Mouse (Mus musculus): ENCODE results near the gene Smtnl2.
A peak's percentile ranks its signal among the peaks of the same experiment; 100 is the strongest.

The Smtnl2 gene

DNA sequence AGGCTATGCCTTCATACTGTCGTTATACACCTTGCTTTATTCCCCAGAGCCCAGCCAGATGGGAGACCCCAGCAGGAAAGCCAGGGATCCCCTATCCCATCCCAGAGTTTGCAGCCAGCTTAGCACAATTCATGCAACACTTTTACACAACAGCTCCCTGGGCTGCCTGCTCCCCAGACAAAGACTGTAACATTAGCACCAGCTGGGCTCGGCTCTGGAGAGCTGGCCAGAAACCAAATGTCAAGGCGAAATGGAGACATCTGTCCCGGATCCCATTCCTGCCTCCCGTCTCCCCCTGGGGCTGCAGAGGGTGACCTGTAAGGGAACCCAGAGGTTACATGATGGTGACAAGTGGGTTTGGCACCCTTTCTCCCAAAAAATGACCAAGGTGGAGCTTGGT lies 17.8 kb downstream of the Smtnl2 start:
- TF ChIP-seq GATA4 (IDR thresholded peaks at IDR 0.05; ENCODE audit: insufficient replicate concordance, low read length), result no peak

DNA sequence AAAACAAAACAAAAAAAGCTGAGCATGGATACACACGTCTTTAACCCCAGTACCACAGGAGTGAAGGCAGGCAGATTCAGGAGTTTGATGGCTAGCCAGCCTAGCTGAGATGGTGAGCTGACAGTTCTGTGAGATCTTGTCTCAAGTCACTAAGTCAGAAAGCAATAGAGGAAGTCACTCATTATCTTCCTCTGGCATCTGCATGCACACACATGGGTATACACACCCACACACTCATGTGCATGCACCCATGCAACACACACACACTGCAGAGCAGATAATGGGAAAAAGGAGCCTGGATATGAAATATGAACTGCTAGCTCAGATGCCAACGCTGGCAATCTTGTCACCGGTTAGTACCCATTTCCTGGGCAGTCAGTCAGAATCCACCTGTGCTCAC lies 18.3 kb downstream of the Smtnl2 start:
- TF ChIP-seq GATA4 (IDR thresholded peaks at IDR 0.05; ENCODE audit: insufficient replicate concordance, low read length), result no peak

DNA sequence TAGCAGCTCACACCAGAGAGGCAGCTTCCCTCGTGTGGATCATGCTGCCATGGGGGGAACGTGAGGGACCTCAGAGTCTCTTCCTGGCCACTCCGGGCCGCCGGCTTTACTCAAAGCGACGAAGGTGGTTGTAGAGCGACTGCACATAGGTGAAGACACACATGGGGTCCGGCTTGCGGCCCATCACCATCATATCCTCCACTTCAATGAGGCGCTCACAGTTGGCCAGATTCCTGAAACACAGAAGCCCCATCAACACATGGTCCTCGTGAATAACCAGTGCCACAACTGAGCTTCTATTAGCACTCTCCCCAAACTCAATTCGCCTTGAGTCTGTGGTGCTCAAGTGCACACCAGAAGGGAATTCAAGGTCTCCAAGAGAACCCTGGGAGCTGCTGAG lies 20.3 kb downstream of the Smtnl2 start:
- no peak for TF ChIP-seq GATA4 (IDR thresholded peaks at IDR 0.05; ENCODE audit: insufficient replicate concordance, low read length)

GRCm38 (mm10) chr11:72389407-72390142 lies 21.9 kb downstream of the Smtnl2 start:
- no peak for TF ChIP-seq GATA4 (IDR thresholded peaks at IDR 0.05; ENCODE audit: insufficient replicate concordance, low read length)

DNA sequence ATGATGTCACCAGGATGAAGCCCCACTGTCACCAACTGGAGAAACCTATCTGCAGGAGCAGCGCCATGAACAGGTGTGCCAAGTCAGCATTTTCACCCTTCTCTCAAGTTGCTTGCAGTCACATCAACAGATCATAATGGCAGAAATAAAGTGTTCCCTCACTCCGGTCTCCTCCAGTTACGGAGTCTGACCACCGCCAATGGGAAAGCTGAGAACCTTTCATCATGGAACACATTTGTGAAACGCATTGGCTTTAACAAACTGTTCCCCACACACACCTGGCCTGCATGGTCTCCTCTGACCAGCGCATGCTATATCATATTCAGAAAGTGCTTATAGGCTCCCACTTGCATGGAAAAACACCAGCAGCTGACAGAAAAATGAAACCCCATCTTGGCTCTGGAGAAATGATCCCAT lies 23.4 kb downstream of the Smtnl2 start:
- TF ChIP-seq GATA4 (IDR thresholded peaks at IDR 0.05; ENCODE audit: insufficient replicate concordance, low read length), result no peak

- no peak for TF ChIP-seq GATA4 (IDR thresholded peaks at IDR 0.05; ENCODE audit: insufficient replicate concordance, low read length)
These were observed 32.2 kb downstream of the Smtnl2 start for GRCm38 (mm10) chr11:72379351-72379750.

- TF ChIP-seq GATA4 (IDR thresholded peaks at IDR 0.05; ENCODE audit: insufficient replicate concordance, low read length), result no peak
These were observed 33.3 kb downstream of the Smtnl2 start for GRCm38 (mm10) chr11:72378222-72378621.

GRCm38 (mm10) chr11:72376562-72376961 lies 35.0 kb downstream of the Smtnl2 start:
- 0 out of 2 replicates have a peak, but pooled peaks have one; percentile 5 for TF ChIP-seq GATA4 (IDR thresholded peaks at IDR 0.05; ENCODE audit: insufficient replicate concordance, low read length)

- no peak for TF ChIP-seq GATA4 (IDR thresholded peaks at IDR 0.05; ENCODE audit: insufficient replicate concordance, low read length)
These were observed 41.4 kb downstream of the Smtnl2 start for GRCm38 (mm10) chr11:72369904-72370672.

DNA sequence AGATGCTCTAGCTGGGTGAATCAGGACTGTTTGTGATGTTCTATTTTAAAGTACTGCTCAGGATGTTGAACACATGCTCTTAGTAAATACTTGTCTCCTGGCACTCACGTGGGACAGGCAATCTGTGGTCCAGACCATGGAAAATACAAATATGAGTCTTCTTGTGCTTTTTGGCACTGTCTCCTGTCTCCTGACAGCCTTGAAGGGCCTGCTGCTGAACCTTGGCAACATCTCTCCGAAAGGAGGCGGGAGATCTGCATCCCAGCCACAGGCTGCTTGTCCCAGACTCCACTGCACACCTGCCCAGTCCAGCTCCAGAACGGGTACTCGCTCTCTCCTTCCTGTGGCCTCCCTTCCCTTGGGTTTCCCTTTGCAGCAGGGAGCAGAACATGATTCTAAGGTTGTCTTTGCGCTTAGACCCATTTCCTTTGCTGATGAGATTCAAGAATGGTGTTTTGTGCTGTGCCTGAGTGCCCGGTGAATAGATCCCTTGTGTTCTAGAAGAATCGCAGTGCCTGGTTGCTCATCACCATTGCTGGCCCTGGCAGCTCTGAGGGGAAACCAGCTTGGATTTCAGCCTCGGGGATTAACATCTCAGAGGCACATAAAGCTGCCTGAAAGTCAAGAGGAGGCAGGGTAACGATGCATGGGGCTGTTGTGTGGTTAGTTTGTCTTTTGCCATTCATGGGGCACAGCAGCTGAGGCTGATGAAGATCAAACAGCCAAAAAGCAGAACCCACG lies 43.4 kb downstream of the Smtnl2 start:
- TF ChIP-seq GATA4 (IDR thresholded peaks at IDR 0.05; ENCODE audit: insufficient replicate concordance, low read length), result no peak

- TF ChIP-seq GATA4 (IDR thresholded peaks at IDR 0.05; ENCODE audit: insufficient replicate concordance, low read length), result no peak
These were observed 45.4 kb downstream of the Smtnl2 start for GRCm38 (mm10) chr11:72366126-72366525.

DNA sequence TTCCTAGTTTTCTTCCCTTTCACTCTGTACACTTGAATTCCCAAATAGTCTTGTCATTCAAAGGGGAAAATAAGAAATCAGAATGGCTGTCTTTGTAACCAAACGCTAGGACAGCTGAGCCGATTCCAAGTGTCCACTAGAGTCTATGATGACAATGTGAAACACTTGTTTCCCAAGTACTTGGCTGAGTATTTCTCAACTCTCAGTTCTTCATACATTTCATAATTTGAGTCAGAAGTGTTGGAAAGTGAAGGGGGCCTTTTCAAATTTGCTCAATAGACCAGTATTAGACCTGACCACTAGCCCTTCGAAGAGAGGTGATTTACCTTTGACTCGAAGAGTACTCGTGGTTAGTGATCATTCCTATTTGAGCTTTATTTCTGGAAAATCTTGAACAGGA lies 47.0 kb downstream of the Smtnl2 start:
- no peak for TF ChIP-seq GATA4 (IDR thresholded peaks at IDR 0.05; ENCODE audit: insufficient replicate concordance, low read length)

GRCm38 (mm10) chr11:72363523-72364240 lies 47.8 kb downstream of the Smtnl2 start:
- no peak for TF ChIP-seq GATA4 (IDR thresholded peaks at IDR 0.05; ENCODE audit: insufficient replicate concordance, low read length)

- TF ChIP-seq GATA4 (IDR thresholded peaks at IDR 0.05; ENCODE audit: insufficient replicate concordance, low read length), result no peak
These were observed 49.2 kb downstream of the Smtnl2 start, which contains the start of gene Tekt1 for GRCm38 (mm10) chr11:72362347-72362741. Tekt1 (minus strand) TSS chr11:72362442.
